Mouse (Mus musculus) heart, embryonic 14.5 days (tissue): Measurements from ENCODE around the gene Nap1l3. TPM values are rescaled to one million over a fixed set of nuclear protein-coding genes. Genes with fewer than 3 reads are reported as not detected.
A peak's percentile ranks its signal among the peaks of the same experiment; 100 is the strongest.

ENCODE experiments used
- ATAC-seq: fragments of 200-750 bp; cut with Nextera tagmentation; 2 replicates; pipeline ENCODE4 v1.8.0; 2017; ENCODE audit warnings: low read depth, moderate TSS enrichment; ENCODE audit not compliant: insufficient number of reproducible peaks, insufficient read depth, low FRiP score
- H3K27ac ChIP-seq, 2 experiments: fragments of 200-500 bp in 1 of 2; fragments of 300-500 bp in 1 of 2; sonication (generic) in 1 of 2; replicated peaks in 1 of 2; 2 replicates each; pipeline ENCODE4 v1.5.1; 2012 to 2014; ENCODE audit warnings: low read depth in 2 of 2, low read length in 2 of 2, control low read depth in 1 of 2, mild to moderate bottlenecking in 1 of 2, mixed read lengths in 1 of 2; ENCODE audit not compliant: control insufficient read depth in 1 of 2, insufficient read depth in 1 of 2
- H3K27me3 ChIP-seq: fragments of 300-500 bp; sonication (generic); 2 replicates; pipeline ENCODE4 v1.6.1; 2014; ENCODE audit warnings: mild to moderate bottlenecking, low read length, control low read depth; ENCODE audit not compliant: control insufficient read depth, insufficient read depth
- H3K36me3 ChIP-seq: fragments of 300-500 bp; sonication (generic); 2 replicates; pipeline ENCODE4 v1.6.1; 2014; ENCODE audit warnings: mild to moderate bottlenecking, control low read depth, low read length, mixed read lengths; ENCODE audit not compliant: control insufficient read depth, insufficient read depth
- H3K4me1 ChIP-seq, 2 experiments: fragments of 200-500 bp in 1 of 2; fragments of 300-500 bp in 1 of 2; sonication (generic) in 1 of 2; 2 replicates each; pipeline ENCODE4 v1.6.1; 2012 to 2014; ENCODE audit warnings: low read length in 2 of 2, control low read depth in 1 of 2, mixed read lengths in 1 of 2; ENCODE audit not compliant: control insufficient read depth in 2 of 2, insufficient read depth in 2 of 2
- H3K4me2 ChIP-seq: fragments of 300-500 bp; sonication (generic); 2 replicates; pipeline ENCODE4 v1.6.1; 2014; ENCODE audit warnings: mild to moderate bottlenecking, low read length
- H3K4me3 ChIP-seq, 2 experiments: fragments of 200-500 bp in 1 of 2; fragments of 300-500 bp in 1 of 2; sonication (generic) in 1 of 2; 2 replicates each; pipeline ENCODE4 v1.5.1; 2012 to 2014; ENCODE audit warnings: low read length in 2 of 2, mild to moderate bottlenecking in 2 of 2, control low read depth in 1 of 2, low read depth in 1 of 2, moderate library complexity in 1 of 2; ENCODE audit not compliant: control insufficient read depth in 1 of 2, insufficient read depth in 1 of 2
- H3K9ac ChIP-seq: fragments of 300-500 bp; sonication (generic); 2 replicates; pipeline ENCODE4 v1.6.1; 2014; ENCODE audit warnings: mild to moderate bottlenecking, low read length
- H3K9me3 ChIP-seq: fragments of 300-500 bp; sonication (generic); 2 replicates; pipeline ENCODE4 v1.6.1; 2016; ENCODE audit warnings: low read length, control low read depth; ENCODE audit not compliant: control insufficient read depth
- WGBS: fragments of 180-500 bp; shearing (Covaris S2); extraction: QIAGEN DNeasy Blood & Tissue Kit; methylation state at CpG from one replicate; pipeline ENCODE4 v1.1.7; 2014; 5-methylcytosine and 5-hydroxymethylcytosine counted together
- polyA plus RNA-seq: library from polyadenylated mRNA; unstranded; fragments of >200 nt; fragmentation: Nextera tagmentation; extraction: Ambion mirVana; gene quantifications from 2 replicates; pipeline ENCODE4 v1.2.1, GENCODE M21; 2014

Nap1l3 gene
- 3.2 and 4.6 TPM in 2 replicates for polyA plus RNA-seq

DNA sequence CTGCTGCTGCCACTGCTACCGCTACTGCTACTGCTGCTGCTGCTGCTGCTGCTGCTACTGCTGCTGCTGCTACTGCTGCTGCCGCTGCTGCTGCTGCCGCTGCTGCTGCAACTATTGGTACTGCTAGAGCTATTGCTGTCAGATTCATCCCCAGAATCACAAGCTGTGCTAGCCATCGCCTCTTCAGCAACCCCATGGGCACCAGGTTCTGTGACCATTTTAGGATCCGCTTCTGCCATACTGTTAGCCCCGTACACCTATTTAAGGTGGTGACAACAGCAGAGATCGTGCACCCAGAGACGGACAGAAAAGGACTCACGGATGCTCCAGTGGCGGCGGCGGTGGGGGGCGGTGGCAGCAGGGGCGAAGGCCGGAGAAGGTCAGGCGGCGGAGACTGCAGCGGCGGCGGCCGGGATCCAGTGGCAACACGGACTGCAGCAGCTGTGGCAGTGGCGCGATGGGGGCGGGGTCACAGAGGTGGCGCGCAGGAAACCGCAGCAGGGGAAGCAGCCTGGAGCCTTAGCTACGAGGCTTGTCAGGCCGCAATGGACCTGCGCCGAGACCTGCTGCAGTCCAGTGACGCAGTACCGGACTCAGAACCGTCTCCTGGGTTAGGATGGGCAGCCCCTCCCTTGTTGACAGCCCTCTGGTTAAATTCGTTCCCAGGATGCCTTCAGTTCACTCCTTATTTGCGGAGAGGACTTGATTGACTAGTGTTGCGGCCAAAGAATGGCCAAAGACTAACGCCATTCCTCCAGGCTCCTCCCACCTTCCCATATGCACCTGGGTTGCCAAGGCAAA, at the start of gene Nap1l3:
Gene Nap1l3, minus strand, starts transcription at position 621 of the 801 bp plus-strand sequence.
- Histone ChIP-seq H3K27me3 (no peaks in the 10 kb centered on the region), H3K4me3 (peak within 1 kb of the TSS; percentile 58 to 65), H3K27ac (0 out of 4 replicates have a peak within 1 kb of the TSS, but pooled peaks of 1 of the 2 experiments have one; percentile 24), H3K4me2 (peak within 1 kb of the TSS; percentile 61), H3K4me1 (no peaks in the 10 kb centered on the region), H3K36me3 (no peaks in the 10 kb centered on the region), H3K9me3 (no peaks in the 10 kb centered on the region), H3K9ac (peak within 1 kb of the TSS; percentile 67)
- WGBS, result 7% methylated on average over 37 of the region's 39 CpGs
- ATAC-seq, result peak; percentile 81

DNA sequence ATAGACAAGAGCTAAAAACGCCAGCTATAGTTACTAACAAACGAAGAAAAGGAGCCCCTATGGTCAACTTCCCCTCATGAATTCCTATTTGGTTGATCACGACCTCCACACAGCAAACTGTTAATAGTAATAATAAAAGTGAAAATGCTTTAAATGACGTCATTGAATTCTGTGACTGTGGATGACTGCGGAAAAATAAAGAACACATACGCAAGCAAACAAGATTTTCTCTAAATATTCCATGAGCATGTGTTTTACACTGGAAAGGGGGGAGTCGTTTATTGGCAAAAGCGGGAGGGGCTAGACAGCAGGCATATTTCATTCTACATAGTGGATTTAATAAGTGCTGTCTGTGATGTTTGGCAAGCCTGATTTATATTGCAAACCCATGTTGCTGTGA, 451 bp upstream of the Nap1l3 start:
- Histone ChIP-seq H3K9me3 (no peaks in the 10 kb centered on the region), H3K36me3 (no peaks in the 10 kb centered on the region), H3K27ac (no peak overlapping the region), H3K9ac (no peak overlapping the region), H3K4me2 (peak overlapping the region; percentile 61), H3K4me3 (peak overlapping the region in 1 of 2 experiments; percentile 58; a peak in 3 of 4 replicates), H3K4me1 (no peaks in the 10 kb centered on the region), H3K27me3 (no peaks in the 10 kb centered on the region)
- no peak for ATAC-seq
- WGBS, result 27% methylated on average over 8 of the region's 8 CpGs
